ENCODE assay signal across 8 mouse cellular contexts in the genomic region with DNA sequence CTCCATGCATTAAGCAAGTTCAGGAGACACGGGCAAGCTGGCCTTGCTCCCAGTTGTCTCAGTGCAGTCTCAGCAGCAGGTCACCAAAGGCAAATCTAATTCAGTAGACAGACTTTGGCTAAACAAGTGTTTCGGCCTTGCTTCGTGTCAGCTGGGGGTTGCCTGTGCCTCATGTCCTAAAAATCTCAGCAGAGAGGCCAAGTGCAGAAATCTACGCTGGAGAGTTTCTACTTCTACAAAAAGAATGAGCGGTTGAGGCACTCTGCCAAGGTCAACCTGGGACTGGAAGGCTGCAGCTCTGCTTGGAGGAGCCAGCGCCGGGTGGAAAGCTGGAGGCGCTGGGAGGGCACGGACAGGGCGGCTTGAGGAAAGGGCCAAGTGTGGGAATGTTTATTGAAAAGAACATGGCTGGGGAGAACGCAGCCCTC.
DNase-seq lines count a peak whose midpoint lies in the region; ATAC-seq and TF ChIP-seq lines count a peak whose summit lies in the region.

No protein-coding gene starts in this region.

- H3K9ac ChIP-seq in embryonic facial prominence, embryonic 15.5 days: no peak overlapping the region
- H3K9ac ChIP-seq in limb, embryonic 14.5 days (ENCODE audit: low read depth, low read length, severe bottlenecking): no peak overlapping the region

- peak overlapping the region; percentile 74 for H3K27ac ChIP-seq in embryonic facial prominence, embryonic 15.5 days (replicated peaks)
- H3K27ac ChIP-seq in limb, embryonic 14.5 days (replicated peaks; ENCODE audit: low read depth, low read length): peak overlapping the region; percentile 79

- no peak for TF ChIP-seq POLR2A in limb, embryonic 14.5 days (IDR thresholded peaks at IDR 0.05; ENCODE audit: borderline replicate concordance, extremely low read depth, insufficient read depth, insufficient read length)

- peaks cover 10% of the 10 kb centered on the region for H3K4me1 ChIP-seq in embryonic facial prominence, embryonic 15.5 days
- peaks cover 14% of the 10 kb centered on the region for H3K4me1 ChIP-seq in limb, embryonic 14.5 days (ENCODE audit: control insufficient read depth, insufficient read depth, low read length)

- intact Hi-C loops in heart, postnatal 25 days (cut with DNase I): no loop called here

- no peak for ATAC-seq in cerebellum, adult (ENCODE audit: insufficient number of reproducible peaks, low FRiP score, low TSS enrichment)
- peak; percentile 78; the same call in 1 of the 2 replicates for ATAC-seq in embryonic facial prominence, embryonic 15.5 days (ENCODE audit: insufficient number of reproducible peaks, low FRiP score, low TSS enrichment, low read depth)
- peak; percentile 82 for ATAC-seq in limb, embryonic 14.5 days (ENCODE audit: low FRiP score, low read depth)

- H3K9me3 ChIP-seq in embryonic facial prominence, embryonic 15.5 days (replicated peaks): no peaks in the 10 kb centered on the region
- H3K9me3 ChIP-seq in limb, embryonic 14.5 days (ENCODE audit: control insufficient read depth, low read length): 0 out of 2 replicates have a peak, but pooled peaks cover 4% of the 10 kb centered on the region

- DNase-seq in cerebellum, adult 11 months: peak; percentile 3
- peak; percentile 62 for DNase-seq in MN1 (ENCODE audit: low spot score)
- DNase-seq in heart, postnatal 25 days (ENCODE audit: low spot score): peak; percentile 64
- peak; percentile 89 for DNase-seq in limb, embryonic 14.5 days (ENCODE audit: low spot score)
- DNase-seq in testis, postnatal 10 days (ENCODE audit: low spot score): peak; percentile 80
- no peak for DNase-seq in frontal cortex, postnatal 25 days (ENCODE audit: low spot score in 2 of 2)

- no peak overlapping the region for H3K4me2 ChIP-seq in embryonic facial prominence, embryonic 15.5 days (replicated peaks)
- no peak overlapping the region; the same call in 1 of the 2 replicates for H3K4me2 ChIP-seq in limb, embryonic 14.5 days (replicated peaks; ENCODE audit: low read depth, low read length, severe bottlenecking)

- no peaks in the 10 kb centered on the region for H3K27me3 ChIP-seq in embryonic facial prominence, embryonic 15.5 days
- H3K27me3 ChIP-seq in limb, embryonic 14.5 days (ENCODE audit: control insufficient read depth, insufficient read depth, low read length): no peaks in the 10 kb centered on the region

- H3K36me3 ChIP-seq in embryonic facial prominence, embryonic 15.5 days: no peaks in the 10 kb centered on the region
- no peaks in the 10 kb centered on the region for H3K36me3 ChIP-seq in limb, embryonic 14.5 days (ENCODE audit: control insufficient read depth, insufficient read depth, low read length)

- no peak overlapping the region for H3K4me3 ChIP-seq in embryonic facial prominence, embryonic 15.5 days (replicated peaks)
- no peak overlapping the region for H3K4me3 ChIP-seq in limb, embryonic 14.5 days (replicated peaks; ENCODE audit: low read length)

- 38% methylated on average over 11 of the region's 11 CpGs for WGBS in embryonic facial prominence, embryonic 15.5 days
- WGBS in limb, embryonic 14.5 days: 28% methylated on average over 11 of the region's 11 CpGs

Comparison
In these comparisons a context has a peak if more than half of its experiments do, and no peak if none do; other contexts are left out.
1. DNase-seq: peak in cerebellum, adult 11 months (single experiment), MN1 (single experiment), heart, postnatal 25 days (single experiment), limb, embryonic 14.5 days (single experiment) and testis, postnatal 10 days (single experiment); none in frontal cortex, postnatal 25 days (0 of 2).